Mouse (Mus musculus) testis, adult 2 months (tissue): ENCODE data around the gene Pagr1a. TPM values are rescaled to one million over a fixed set of nuclear protein-coding genes. Genes with fewer than 3 reads are reported as not detected.

Experiments used
- H3K27ac ChIP-seq: fragments of 200-500 bp; 2 replicates; pipeline ENCODE4 v1.5.1; 2012; ENCODE audit warnings: low read depth, low read length; ENCODE audit not compliant: control insufficient read depth, insufficient read depth
- H3K27me3 ChIP-seq: fragments of 200-500 bp; 2 replicates; pipeline ENCODE4 v1.6.1; 2012; ENCODE audit warnings: mild to moderate bottlenecking, low read length, moderate library complexity; ENCODE audit not compliant: control insufficient read depth, insufficient read depth
- H3K36me3 ChIP-seq: fragments of 200-500 bp; 2 replicates; pipeline ENCODE4 v1.6.1; 2012; ENCODE audit warnings: mild to moderate bottlenecking, low read length; ENCODE audit not compliant: control insufficient read depth, insufficient read depth
- H3K4me1 ChIP-seq: fragments of 200-500 bp; 2 replicates; pipeline ENCODE4 v1.6.1; 2012; ENCODE audit warnings: low read length; ENCODE audit not compliant: control insufficient read depth, insufficient read depth
- H3K4me3 ChIP-seq: fragments of 200-500 bp; 2 replicates; pipeline ENCODE4 v1.5.1; 2012; ENCODE audit warnings: low read depth, mild to moderate bottlenecking, low read length, moderate library complexity, mixed read lengths; ENCODE audit not compliant: control insufficient read depth
- CTCF ChIP-seq: fragments of 200-500 bp; IDR thresholded peaks from 2 replicates; pipeline ENCODE4 v1.5.1; 2012; ENCODE audit warnings: low read depth, mild to moderate bottlenecking, inconsistent platforms, low read length, moderate library complexity; ENCODE audit not compliant: control insufficient read depth, insufficient read depth, insufficient replicate concordance
- POLR2A ChIP-seq: fragments of 200-500 bp; IDR thresholded peaks from 2 replicates; pipeline ENCODE4 v1.6.1; 2012; ENCODE audit warnings: low read depth, mild to moderate bottlenecking, inconsistent platforms, low read length, moderate library complexity; ENCODE audit not compliant: control insufficient read depth
- polyA plus RNA-seq: library from polyadenylated mRNA; depleted of rRNA; stranded (reverse); fragments of >200 nt; gene quantifications from 2 replicates; pipeline ENCODE4 v1.2.3, GENCODE M21; 2012; rRNA removed

Pagr1a gene
- polyA plus RNA-seq: 1.3 and 2.0 TPM in 2 replicates

- 0 out of 2 replicates have a peak, but pooled peaks cover 1% of the 10 kb centered on the region for H3K36me3 ChIP-seq
- H3K4me1 ChIP-seq: peaks cover 22% of the 10 kb centered on the region
- peak; percentile 83 for TF ChIP-seq POLR2A
- TF ChIP-seq CTCF: peak; percentile 68
These were observed at the start of gene Pagr1a for GRCm38 (mm10) chr7:127016971-127017949. Gene Pagr1a (minus strand): TSS chr7:127017352.

DNA sequence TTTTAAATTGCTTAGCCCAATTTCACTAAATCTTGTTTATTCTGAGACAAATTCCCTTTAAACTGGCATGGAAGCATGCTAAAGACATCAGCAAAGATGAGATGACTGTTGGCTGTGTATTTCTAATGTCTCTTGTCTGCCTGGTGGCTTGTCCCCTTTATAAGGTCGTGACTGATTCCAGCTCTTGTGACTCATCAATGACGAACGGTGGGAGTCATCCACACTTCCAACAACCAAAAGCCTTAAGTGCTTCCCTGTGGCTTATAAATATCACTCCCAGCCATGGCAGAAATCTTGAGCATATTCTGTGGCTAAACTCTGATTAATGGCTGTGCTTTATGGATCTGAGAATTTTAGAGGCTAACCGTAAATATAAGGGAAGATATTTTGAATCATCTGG lies 49.2 kb upstream of the Pagr1a start:
- Histone ChIP-seq H3K27me3 (no peaks in the 10 kb centered on the region), H3K4me3 (no peak overlapping the region), H3K27ac (no peak overlapping the region), H3K4me1 (no peaks in the 10 kb centered on the region), H3K36me3 (no peaks in the 10 kb centered on the region)
- TF ChIP-seq CTCF (no peak), POLR2A (no peak)

More at GRCm38 (mm10) chr7:127016971-127017949, at the start of gene Pagr1a:
- Histone ChIP-seq H3K27ac (peak within 1 kb of the TSS; percentile 83), H3K4me3 (peak within 1 kb of the TSS; percentile 87), H3K27me3 (no peaks in the 10 kb centered on the region)

GRCm38 (mm10) chr7:127065538-127065937 lies 48.4 kb upstream of the Pagr1a start:
- no peaks in the 10 kb centered on the region for H3K4me1 ChIP-seq
- TF ChIP-seq POLR2A: no peak
- H3K4me3 ChIP-seq: no peak overlapping the region
- no peak overlapping the region for H3K27ac ChIP-seq
- H3K27me3 ChIP-seq: no peaks in the 10 kb centered on the region
- H3K36me3 ChIP-seq: no peaks in the 10 kb centered on the region

DNA sequence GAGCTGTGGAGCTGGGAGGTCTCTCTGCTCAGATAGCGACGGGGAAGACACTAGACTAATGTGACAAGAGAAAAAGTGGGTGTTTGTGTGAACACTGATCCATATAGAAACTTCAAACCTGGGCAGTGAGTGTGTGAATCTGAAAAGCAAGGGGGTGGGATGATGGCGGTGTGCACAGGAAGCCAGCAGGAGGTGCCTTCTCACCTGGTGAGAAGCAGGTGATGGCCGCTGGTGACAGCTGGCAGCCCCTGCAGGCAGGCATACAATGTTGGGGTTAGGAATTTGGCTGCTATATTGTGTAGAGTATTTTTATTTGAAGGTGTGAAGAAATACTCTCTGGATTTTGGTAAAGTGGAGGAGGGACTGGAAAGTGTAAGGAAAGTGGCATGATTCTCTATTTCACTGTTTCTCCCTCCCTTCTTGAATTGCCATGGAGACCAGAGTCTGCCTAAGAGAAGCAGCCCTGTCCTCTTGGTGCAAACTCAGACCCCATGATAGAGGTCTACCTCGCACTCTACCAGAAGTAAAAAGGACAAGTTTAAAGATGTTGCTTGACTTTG lies 38.0 kb upstream of the Pagr1a start:
- TF ChIP-seq POLR2A: no peak
- TF ChIP-seq CTCF: no peak
- H3K27ac ChIP-seq: no peak overlapping the region
- H3K4me3 ChIP-seq: no peak overlapping the region
- no peaks in the 10 kb centered on the region for H3K4me1 ChIP-seq
- H3K27me3 ChIP-seq: no peaks in the 10 kb centered on the region
- H3K36me3 ChIP-seq: no peaks in the 10 kb centered on the region

DNA sequence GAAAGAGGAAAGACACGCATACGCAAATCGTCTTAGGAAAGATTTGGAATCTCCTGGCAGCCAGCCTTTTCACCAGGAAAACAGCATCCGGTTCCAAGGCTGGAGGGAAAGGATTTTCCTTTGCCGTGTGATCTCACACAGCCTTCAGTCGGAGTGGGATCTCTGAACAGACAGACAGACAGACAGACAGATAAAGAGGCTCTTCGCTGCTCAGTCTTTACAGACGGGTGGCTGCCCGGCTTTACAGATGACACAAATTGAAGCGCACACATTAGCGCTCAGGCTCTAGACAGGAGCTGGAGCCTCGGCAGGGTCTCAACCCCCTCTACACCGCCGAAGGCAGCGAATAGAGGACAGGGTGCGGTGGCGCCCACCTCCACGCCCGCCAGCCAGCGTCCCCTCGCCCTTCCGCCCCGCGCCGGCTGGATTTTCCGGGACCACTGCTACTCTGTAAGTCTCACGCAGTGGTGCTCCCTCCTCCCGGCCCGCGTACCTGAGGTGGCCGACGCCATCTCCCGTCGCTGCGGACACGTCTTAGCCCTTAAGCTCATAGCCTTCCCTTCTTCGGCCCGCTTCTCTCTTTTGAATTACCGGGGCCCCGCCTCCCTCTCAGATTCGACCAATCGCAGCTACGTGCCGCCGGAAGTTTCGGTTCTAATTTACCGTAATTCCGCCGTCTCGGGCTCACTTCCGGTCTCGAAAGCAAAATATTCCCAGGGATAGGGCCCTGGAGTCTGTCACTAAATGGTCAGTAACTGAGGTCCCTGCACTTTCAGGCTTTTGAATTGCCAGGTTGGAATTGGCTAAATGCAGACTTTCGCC lies 24.9 kb upstream of the Pagr1a start, which contains the start of gene Kif22:
TSS of gene Kif22 (minus strand) at position 621 of the 822 bp plus-strand sequence.
- Histone ChIP-seq H3K27me3 (no peaks in the 10 kb centered on the region), H3K4me3 (peak within 1 kb of the TSS; percentile 97), H3K36me3 (no peaks in the 10 kb centered on the region), H3K4me1 (peaks cover 7% of the 10 kb centered on the region), H3K27ac (peak within 1 kb of the TSS; percentile 73)
- TF ChIP-seq POLR2A: peak; percentile 51; the same call in 1 of the 2 replicates
- TF ChIP-seq CTCF: no peak

DNA sequence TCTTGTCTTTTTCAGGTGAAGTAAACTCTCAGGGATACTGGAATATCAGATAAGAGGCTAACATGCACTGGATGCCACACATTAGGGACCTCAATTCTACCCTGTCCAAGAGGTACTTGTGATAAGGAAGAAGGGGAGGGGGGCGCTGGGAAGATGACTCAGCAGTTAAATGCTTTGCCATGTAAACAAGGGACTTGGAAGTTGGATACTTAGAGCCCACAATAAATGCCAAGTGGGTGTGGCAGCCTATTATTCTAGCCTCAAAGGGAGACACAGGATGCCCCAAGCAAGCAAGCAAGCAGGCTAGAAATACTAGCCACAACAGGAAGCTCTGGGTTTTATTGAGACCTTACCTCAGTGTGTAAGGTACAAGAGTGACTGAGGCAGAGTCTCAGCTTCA lies 14.1 kb upstream of the Pagr1a start:
- Histone ChIP-seq H3K4me3 (no peak overlapping the region), H3K27ac (no peak overlapping the region), H3K36me3 (peaks cover 3% of the 10 kb centered on the region)

More for the DNA sequence above, 14.1 kb upstream of the Pagr1a start:
- Histone ChIP-seq H3K4me1 (peaks cover 8% of the 10 kb centered on the region), H3K27me3 (no peaks in the 10 kb centered on the region)
- no peak for TF ChIP-seq POLR2A
- no peak for TF ChIP-seq CTCF
